Mouse (Mus musculus) cerebellum, adult 2 months (tissue): ENCODE results near the gene Commd1.

Source experiments
- CTCF ChIP-seq: fragments of 200-500 bp; IDR thresholded peaks from 2 replicates; pipeline ENCODE4 v1.5.1; 2011; ENCODE audit warnings: low read depth, mild to moderate bottlenecking, control low read depth, low read length, moderate library complexity, borderline replicate concordance; ENCODE audit not compliant: insufficient read depth
- POLR2A ChIP-seq: fragments of 200-500 bp; IDR thresholded peaks from 2 replicates; pipeline ENCODE4 v1.6.1; 2011; ENCODE audit warnings: low read length, control low read depth, borderline replicate concordance; ENCODE audit not compliant: insufficient read depth

DNA sequence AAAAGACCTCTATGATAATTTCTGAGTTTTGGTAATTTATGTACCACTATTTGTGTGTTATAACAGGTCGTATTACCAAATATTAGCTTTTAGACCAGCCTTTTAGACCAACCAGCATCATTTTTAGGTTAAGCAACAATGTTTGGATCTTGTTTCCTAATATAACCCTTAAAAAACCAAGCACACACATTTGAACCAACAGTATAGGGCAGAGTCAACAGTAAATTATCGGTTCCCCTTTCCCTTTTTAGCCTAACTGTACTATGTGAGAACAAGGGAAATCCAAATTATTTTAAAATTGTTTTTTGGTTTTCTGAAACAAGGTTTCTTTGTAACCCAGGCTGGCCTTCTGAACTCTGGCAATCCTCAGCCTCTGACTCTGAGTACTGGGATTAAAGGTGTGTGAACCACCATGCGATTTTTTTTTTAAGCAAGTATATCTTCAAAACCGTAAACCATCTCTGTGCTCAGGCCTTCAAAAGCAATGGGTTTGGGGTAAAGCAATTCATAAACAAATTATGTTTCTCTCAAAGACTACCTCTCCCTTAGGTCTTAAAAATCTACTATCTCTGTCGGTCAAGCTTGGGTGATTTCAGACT is 125.0 kb downstream of the Commd1 start:
- TF ChIP-seq CTCF (no peak), POLR2A (no peak)
